Mouse (Mus musculus) CD4-positive helper T cell, adult 2 months (primary cell): ENCODE data around the gene Slc4a3.
A peak's percentile ranks its signal among the peaks of the same experiment; 100 is the strongest.

Experiments
- DNase-seq: peaks from one replicate; pipeline ENCODE4 v3.0.0-alpha.2; 2012; ENCODE audit warnings: low read depth, missing footprints, low spot score

Slc4a3 gene

GRCm38 (mm10) chr1:75559212-75559925 lies 13.3 kb downstream of the Slc4a3 start:
- DNase-seq: peak; percentile 76

DNA sequence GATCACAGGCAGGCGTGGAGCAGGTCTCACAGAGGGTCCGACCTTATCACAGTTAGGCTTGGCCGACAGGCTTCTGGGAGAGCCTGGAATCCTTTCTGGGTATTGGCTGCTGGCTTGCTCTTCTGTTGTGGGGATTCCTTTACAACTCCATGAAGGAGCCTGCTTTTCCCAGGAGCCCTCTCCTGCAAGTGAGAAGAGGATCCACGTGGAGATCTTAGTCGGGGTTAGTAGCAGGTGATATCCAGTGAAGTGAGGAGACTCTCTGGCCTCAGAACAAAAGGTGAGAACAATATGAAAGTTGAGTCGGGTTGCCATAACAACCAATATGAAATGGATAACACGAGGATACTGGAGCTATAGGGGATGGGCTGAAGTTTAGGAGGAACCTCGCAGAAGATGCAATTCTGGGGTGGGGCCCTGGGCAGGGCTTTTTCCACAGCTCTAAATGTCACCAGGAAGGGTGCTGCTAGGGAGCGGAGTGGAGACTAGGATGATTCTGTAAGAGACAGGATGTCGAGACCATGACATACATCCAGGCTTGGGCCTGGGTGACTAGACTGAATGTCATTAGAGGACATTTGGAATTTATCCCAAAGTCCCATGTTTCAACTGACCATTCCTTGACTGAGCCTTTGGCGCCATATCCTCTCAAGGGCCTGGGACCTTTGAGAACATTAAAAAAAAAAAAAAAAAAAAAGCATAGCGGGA lies 14.3 kb downstream of the Slc4a3 start:
- no peak for DNase-seq

DNA sequence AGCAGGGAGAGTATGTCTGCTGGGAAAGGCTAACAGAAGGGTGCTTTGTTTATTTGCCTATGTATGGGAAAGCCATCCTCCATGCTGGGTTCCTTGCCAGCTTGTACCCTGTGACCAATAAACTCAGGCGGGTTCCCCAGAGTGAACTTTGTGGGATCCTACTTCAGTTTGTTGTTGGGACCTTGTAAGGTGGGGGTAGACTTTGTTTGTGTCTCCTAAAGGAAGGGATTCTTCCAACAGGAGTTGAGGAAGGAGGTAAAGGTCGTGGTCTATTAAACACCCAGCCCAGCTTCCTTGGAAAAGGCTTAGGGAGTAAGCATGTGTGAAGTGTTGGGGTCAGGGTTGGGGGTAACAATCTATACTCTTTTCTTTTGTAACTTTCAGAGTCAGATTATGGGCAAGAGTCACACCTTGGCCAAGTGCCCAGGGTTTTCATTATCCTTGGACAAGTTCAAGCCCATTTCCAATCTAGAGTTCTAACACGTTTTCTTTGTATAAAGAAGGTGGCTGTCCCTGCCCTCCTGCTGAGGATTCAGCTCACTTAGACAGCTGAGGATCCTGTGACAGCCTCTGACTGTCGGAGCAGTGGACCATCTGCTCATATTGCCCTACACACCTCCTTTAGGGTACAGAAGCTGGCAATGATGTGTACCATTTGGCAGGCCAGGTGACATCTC lies 15.3 kb downstream of the Slc4a3 start:
- no peak for DNase-seq

GRCm38 (mm10) chr1:75561898-75562238 lies 15.8 kb downstream of the Slc4a3 start:
- DNase-seq: no peak

DNA sequence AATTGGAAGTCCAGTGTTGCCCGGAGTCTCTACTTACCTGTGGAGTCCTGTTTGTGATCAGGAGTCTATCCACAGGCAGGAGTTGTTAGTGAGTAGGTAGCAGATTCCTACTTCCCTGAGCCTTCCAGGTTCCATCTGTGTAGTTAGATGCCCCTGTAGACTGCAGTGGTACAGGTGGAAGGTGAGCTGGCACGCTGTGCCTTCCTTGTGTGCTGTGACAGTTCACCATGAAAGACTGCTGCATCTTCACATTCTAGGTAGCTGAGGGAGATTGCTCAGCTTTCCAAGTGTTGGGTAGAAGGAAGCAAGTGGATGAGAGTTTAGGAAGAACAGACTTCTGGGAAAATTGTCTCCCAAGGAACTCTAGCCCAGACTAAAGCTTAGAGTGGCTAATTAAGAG lies 18.0 kb downstream of the Slc4a3 start:
- no peak for DNase-seq

- no peak for DNase-seq
These were observed 18.9 kb downstream of the Slc4a3 start for GRCm38 (mm10) chr1:75564916-75565315.

- no peak for DNase-seq
These were observed 19.6 kb downstream of the Slc4a3 start for GRCm38 (mm10) chr1:75565616-75566015.

DNA sequence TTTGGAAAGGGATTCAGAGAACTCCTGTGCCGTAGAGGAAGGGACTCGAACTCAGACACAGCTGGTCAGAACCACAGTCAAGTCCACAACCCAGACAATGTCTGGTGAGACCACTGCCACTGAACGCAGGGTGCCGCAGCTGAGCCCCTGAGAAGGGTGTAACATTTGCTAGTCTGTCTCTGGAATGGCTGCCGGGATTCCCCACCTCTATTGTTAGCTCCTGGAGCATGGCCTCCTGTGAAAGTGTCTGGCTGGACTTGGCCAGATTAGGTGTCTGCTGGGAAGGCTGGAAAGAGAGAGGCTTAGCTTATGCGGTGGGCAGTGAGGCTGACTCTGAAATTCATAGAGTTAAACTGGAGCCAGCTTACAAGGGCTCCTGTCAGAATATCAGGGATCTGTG lies 24.3 kb downstream of the Slc4a3 start:
- DNase-seq: no peak

GRCm38 (mm10) chr1:75572776-75573175 lies 26.7 kb downstream of the Slc4a3 start:
- no peak for DNase-seq

DNA sequence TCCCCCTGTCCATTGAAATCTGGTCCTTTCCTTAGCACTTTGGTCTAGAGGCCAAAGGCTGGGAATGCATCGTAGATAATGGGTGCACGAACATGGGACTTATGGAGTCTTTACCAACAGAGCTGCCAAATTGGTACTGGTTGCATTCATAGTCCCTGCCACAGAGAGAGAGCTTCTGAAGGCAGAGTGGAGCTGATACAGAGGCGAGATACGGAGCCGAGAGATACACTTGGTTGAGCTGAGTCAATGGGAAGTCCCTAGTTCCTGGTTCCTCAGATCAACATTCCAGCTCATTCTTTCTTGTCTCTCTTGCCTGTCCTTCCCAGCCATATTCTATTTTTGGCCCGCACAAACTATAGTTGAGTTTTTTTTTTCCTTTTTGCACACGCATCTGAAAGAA lies 27.6 kb downstream of the Slc4a3 start:
- DNase-seq: no peak

- no peak for DNase-seq
These were observed 28.6 kb downstream of the Slc4a3 start for GRCm38 (mm10) chr1:75574476-75575310.

- DNase-seq: no peak
These were observed 36.0 kb downstream of the Slc4a3 start for GRCm38 (mm10) chr1:75581936-75582624.

- no peak for DNase-seq
These were observed 36.5 kb downstream of the Slc4a3 start for GRCm38 (mm10) chr1:75582625-75582956.

DNA sequence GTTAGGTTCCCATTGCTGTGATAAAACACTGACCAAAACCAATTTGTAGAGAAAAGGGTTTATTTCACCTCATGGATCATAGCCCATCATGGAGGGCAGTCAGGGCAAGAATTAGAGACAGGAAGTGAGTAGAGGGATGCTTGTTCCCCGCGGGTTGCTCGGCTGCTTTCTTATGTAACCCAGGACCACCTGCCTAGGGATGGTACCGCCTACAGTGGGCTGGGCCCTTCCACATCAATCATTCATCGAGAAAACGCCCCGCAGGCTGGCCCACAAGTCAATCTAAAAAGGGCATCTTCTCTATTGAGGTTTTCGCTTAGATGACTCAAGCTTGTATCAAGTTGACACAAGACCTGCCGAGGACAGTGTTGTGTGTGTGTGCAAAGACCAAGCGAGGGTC lies 37.0 kb downstream of the Slc4a3 start:
- no peak for DNase-seq

DNA sequence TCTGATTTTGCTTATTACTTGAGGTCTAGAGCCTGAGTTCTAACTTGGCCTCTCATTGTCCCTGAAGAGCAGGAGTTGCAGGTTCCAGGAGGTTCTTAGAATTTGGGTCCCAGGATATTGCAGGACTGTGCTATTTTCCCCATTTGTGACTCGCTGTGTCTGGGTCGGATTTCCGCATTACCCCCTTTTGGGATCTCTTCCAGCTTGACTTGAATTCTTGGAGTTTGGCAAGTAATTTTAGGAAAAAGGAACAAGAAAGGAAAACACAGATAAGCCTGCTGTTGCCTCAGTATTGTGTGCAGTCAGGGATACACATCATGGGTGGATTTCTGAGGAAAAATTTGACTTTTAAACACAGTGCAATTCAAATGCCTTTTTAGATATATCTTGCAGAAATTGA lies 40.7 kb downstream of the Slc4a3 start:
- no peak for DNase-seq

- DNase-seq: no peak
These were observed 42.0 kb downstream of the Slc4a3 start for GRCm38 (mm10) chr1:75587738-75588719.

- no peak for DNase-seq
These were observed 42.8 kb downstream of the Slc4a3 start for GRCm38 (mm10) chr1:75588874-75589273.

DNA sequence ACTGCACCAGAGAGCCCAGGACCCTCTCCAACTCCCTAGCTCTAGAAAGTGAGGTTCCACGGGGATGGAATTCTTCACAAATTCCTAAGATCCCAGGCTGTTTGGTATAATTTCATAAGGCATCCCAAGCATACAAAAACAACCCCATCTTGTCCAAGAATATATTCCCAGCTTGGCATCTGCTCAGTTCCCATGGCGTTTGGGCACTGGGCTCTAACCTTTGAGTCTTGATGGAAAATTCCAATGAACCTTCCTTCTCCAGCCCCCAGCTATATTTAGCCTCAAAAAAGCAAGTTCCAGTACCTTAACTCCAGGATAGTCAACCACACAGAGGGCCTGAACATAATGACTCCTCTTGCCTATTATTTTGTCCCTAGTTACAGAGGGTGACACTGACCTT lies 43.9 kb downstream of the Slc4a3 start:
- DNase-seq: no peak

DNA sequence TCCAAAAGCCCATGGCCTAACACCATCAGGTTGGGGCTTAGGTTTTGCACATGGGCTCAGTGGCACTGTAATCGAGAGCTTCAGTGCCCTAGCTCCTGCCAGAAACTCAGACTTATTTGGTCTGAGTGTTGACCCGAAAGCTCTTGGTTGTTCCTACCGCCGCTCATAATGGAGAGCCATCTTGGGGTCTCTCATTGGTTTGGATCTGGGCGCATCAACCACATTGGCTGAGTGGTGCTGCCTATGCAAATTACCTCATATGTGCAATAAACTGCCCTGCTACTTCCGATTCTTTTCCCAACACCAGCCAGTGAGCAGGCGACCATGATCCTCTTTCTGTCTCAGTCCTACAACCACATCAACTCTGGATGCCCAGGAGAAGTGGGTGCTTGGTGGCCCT lies 47.9 kb downstream of the Slc4a3 start:
- no peak for DNase-seq

DNA sequence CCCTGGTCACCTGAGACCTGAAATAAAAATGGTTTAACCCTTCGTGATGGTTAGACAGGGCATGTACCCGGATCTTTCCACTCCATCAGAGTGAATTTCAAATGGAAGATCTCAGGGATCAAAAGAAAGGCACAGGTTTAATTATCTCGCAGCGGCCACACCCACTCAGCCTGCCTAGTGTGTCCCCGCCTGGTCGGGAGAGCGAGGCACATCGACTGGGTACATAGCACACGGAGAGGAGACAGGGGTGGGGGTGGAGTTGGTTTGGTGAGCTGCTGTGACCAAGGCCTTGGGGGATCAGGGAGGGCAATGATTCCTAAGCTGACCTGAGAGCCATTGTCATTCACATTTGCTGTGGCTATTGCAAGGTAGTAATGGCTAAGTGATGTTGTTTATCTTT lies 48.8 kb downstream of the Slc4a3 start:
- DNase-seq: no peak
